Comparison of ENCODE assay signal across 30 mouse cellular contexts in genomic region chr19:37685281-37685680, GRCm38 (mm10). TPM values are rescaled to one million over a fixed set of nuclear protein-coding genes. Genes with fewer than 3 reads are reported as not detected.
DNase-seq lines count a peak whose midpoint lies in the region; ATAC-seq and TF ChIP-seq lines count a peak whose summit lies in the region.
"Had no signal": no experiment of that assay in that cellular context is flagged by ENCODE, and none has a peak within 500 bp of the region (broad histone marks: within the 10 kb centered on the region; RNA-seq: fewer than 3 reads in every experiment).

TSS of gene Cyp26c1 (plus strand) at chr19:37685581.

- no peak for TF ChIP-seq CTCF in E14TG2a.4 (conservative IDR thresholded peaks at IDR 0.05; ENCODE audit: low read length)

- ATAC-seq in hindbrain, embryonic 11.5 days (ENCODE audit: low FRiP score) = no peak
- ATAC-seq in hindbrain, embryonic 14.5 days (ENCODE audit: low FRiP score) = no peak
- no peak for ATAC-seq in embryonic facial prominence, embryonic 15.5 days (ENCODE audit: insufficient number of reproducible peaks, low FRiP score, low TSS enrichment, low read depth)
- ATAC-seq: liver, embryonic 12.5 days; midbrain, embryonic 13.5 days had no signal

- H3K27ac ChIP-seq in hindbrain, embryonic 11.5 days (ENCODE audit: low read depth, low read length) = no peak within 1 kb of the TSS
- H3K27ac ChIP-seq in hindbrain, embryonic 14.5 days = no peak within 1 kb of the TSS
- H3K27ac ChIP-seq in embryonic facial prominence, embryonic 15.5 days (replicated peaks) = no peak within 1 kb of the TSS
- H3K27ac ChIP-seq: forebrain, embryonic 12.5 days; left cerebral cortex, adult 2 months; liver, embryonic 12.5 days; midbrain, embryonic 13.5 days had no signal

- 4% methylated on average over 6 of the region's 6 CpGs for WGBS in hindbrain, embryonic 11.5 days
- 6% methylated on average over 6 of the region's 6 CpGs for WGBS in hindbrain, embryonic 14.5 days
- WGBS in embryonic facial prominence, embryonic 15.5 days = 15% methylated on average over 6 of the region's 6 CpGs

- peaks cover 2% of the 10 kb centered on the region; the same call in 1 of the 2 replicates for H3K4me1 ChIP-seq in hindbrain, embryonic 11.5 days (replicated peaks; ENCODE audit: control insufficient read depth, insufficient read depth, low read length)
- H3K4me1 ChIP-seq in hindbrain, embryonic 14.5 days (replicated peaks; ENCODE audit: control insufficient read depth, insufficient read depth, low read length) = 0 out of 2 replicates have a peak, but pooled peaks cover 5% of the 10 kb centered on the region
- H3K4me1 ChIP-seq in E14TG2a.4 (replicated peaks; ENCODE audit: low read depth, low read length) = peaks cover 48% of the 10 kb centered on the region
- peaks cover 23% of the 10 kb centered on the region for H3K4me1 ChIP-seq in embryonic facial prominence, embryonic 15.5 days
- H3K4me1 ChIP-seq: liver, embryonic 12.5 days had no signal

- peak within 1 kb of the TSS; percentile 14; the same call in 1 of the 2 replicates for H3K4me3 ChIP-seq in hindbrain, embryonic 11.5 days (ENCODE audit: low read depth, low read length)
- no peak within 1 kb of the TSS for H3K4me3 ChIP-seq in hindbrain, embryonic 14.5 days (replicated peaks; ENCODE audit: low read length)
- H3K4me3 ChIP-seq in E14TG2a.4 (replicated peaks; ENCODE audit: low read length) = peak within 1 kb of the TSS; percentile 63
- H3K4me3 ChIP-seq in embryonic facial prominence, embryonic 15.5 days (replicated peaks) = no peak within 1 kb of the TSS
- H3K4me3 ChIP-seq: erythroblast, embryonic 14.5 days; forebrain, embryonic 12.5 days; left cerebral cortex, adult 2 months; liver, embryonic 12.5 days; megakaryocyte, embryonic 14.5 days; midbrain, embryonic 13.5 days had no signal

- H3K9ac ChIP-seq in hindbrain, embryonic 11.5 days (ENCODE audit: low read depth, low read length) = no peak within 1 kb of the TSS
- no peak within 1 kb of the TSS for H3K9ac ChIP-seq in hindbrain, embryonic 14.5 days
- no peak within 1 kb of the TSS for H3K9ac ChIP-seq in embryonic facial prominence, embryonic 15.5 days
- H3K9ac ChIP-seq: forebrain, embryonic 12.5 days; liver, embryonic 12.5 days; midbrain, embryonic 13.5 days had no signal

- H3K27me3 ChIP-seq in hindbrain, embryonic 11.5 days (ENCODE audit: control insufficient read depth, insufficient read depth, low read length) = peaks cover 74% of the 10 kb centered on the region
- H3K27me3 ChIP-seq in hindbrain, embryonic 14.5 days (ENCODE audit: control insufficient read depth, insufficient read depth, low read length) = peaks cover 99% of the 10 kb centered on the region
- H3K27me3 ChIP-seq in E14TG2a.4 (ENCODE audit: insufficient read depth, low read length) = peaks cover 76% of the 10 kb centered on the region
- H3K27me3 ChIP-seq in embryonic facial prominence, embryonic 15.5 days = peaks cover 82% of the 10 kb centered on the region
- H3K27me3 ChIP-seq: megakaryocyte, embryonic 14.5 days had no signal

- no peak within 1 kb of the TSS for H3K4me2 ChIP-seq in hindbrain, embryonic 11.5 days (replicated peaks; ENCODE audit: low read depth, low read length)
- no peak within 1 kb of the TSS for H3K4me2 ChIP-seq in hindbrain, embryonic 14.5 days (replicated peaks)
- H3K4me2 ChIP-seq in embryonic facial prominence, embryonic 15.5 days (replicated peaks) = 0 out of 2 replicates have a peak within 1 kb of the TSS, but pooled peaks have one; percentile 3
- H3K4me2 ChIP-seq: forebrain, embryonic 12.5 days; midbrain, embryonic 13.5 days had no signal

- no peaks in the 10 kb centered on the region for H3K9me3 ChIP-seq in hindbrain, embryonic 11.5 days (ENCODE audit: control insufficient read depth, low read length)
- H3K9me3 ChIP-seq in hindbrain, embryonic 14.5 days (ENCODE audit: control insufficient read depth, low read length) = no peaks in the 10 kb centered on the region
- H3K9me3 ChIP-seq in E14TG2a.4 (ENCODE audit: low read length) = no peaks in the 10 kb centered on the region
- H3K9me3 ChIP-seq in embryonic facial prominence, embryonic 15.5 days (replicated peaks) = no peaks in the 10 kb centered on the region
- H3K9me3 ChIP-seq: forebrain, embryonic 12.5 days; liver, embryonic 12.5 days; megakaryocyte, embryonic 14.5 days; midbrain, embryonic 13.5 days had no signal

- no peaks in the 10 kb centered on the region for H3K36me3 ChIP-seq in hindbrain, embryonic 11.5 days (ENCODE audit: control insufficient read depth, insufficient read depth, low read length)
- H3K36me3 ChIP-seq in hindbrain, embryonic 14.5 days (replicated peaks; ENCODE audit: control insufficient read depth, insufficient read depth) = no peaks in the 10 kb centered on the region
- H3K36me3 ChIP-seq in E14TG2a.4 (ENCODE audit: insufficient read depth, low read length) = no peaks in the 10 kb centered on the region
- no peaks in the 10 kb centered on the region for H3K36me3 ChIP-seq in embryonic facial prominence, embryonic 15.5 days
- H3K36me3 ChIP-seq: forebrain, embryonic 12.5 days; midbrain, embryonic 13.5 days had no signal

- peak; percentile 28 for DNase-seq in embryo, embryonic 10.5 days (ENCODE audit: low spot score)
- no peak for DNase-seq in embryo, embryonic 10 days (ENCODE audit: low spot score)
- DNase-seq in hindbrain, embryonic 11.5 days (ENCODE audit: low spot score) = peak; percentile 34
- no peak for DNase-seq in hindbrain, embryonic 14.5 days (ENCODE audit: low spot score)
- no peak for DNase-seq in layer of hippocampus, adult 11-12 months (ENCODE audit: low spot score)
- no peak for DNase-seq in layer of hippocampus, adult 18-20 months (ENCODE audit: low spot score in 2 of 2)
- DNase-seq: adrenal gland, postnatal 14 days; cerebellum, adult 2 months; cerebellum, postnatal 25 days; kidney, adult 8-10 months; kidney, postnatal 36 days; lung, adult 2 months; lung, postnatal 36 days; right cerebral cortex, postnatal 25 days; spleen, adult 18-20 months; thymus, postnatal 25 days had no signal

RNA-seq across cellular contexts. Expression of gene Cyp26c1, which starts in this region (rescaled TPM):
- 3.4 and 6.1 TPM in 2 replicates for polyA plus RNA-seq in hindbrain, embryonic 11.5 days (2014; fragmentation: Nextera tagmentation; extraction: Ambion mirVana)
- polyA plus RNA-seq in hindbrain, embryonic 14.5 days (2014; fragmentation: Nextera tagmentation; extraction: Ambion mirVana) = 0.12 TPM in 1 of 2 replicates, not detected in the other
- 1.2 and 2.0 TPM in 2 replicates for polyA plus RNA-seq in embryonic facial prominence, embryonic 15.5 days (2015; fragmentation: Nextera tagmentation; extraction: Ambion mirVana)
- not detected for total RNA-seq in layer of hippocampus, adult 18-20 months (2021)
- total RNA-seq: adrenal gland, postnatal 14 days; heart, postnatal 25 days; left cerebral cortex, postnatal 36 days; monocyte, adult 5-6 weeks had no signal
- polyA plus RNA-seq: cerebellum, adult 2 months; erythroblast, embryonic 14.5 days; forebrain, embryonic 12.5 days; intestine, embryonic 14.5 days; liver, embryonic 12.5 days; midbrain, embryonic 13.5 days; neural tube, embryonic 11.5 days; stomach, embryonic 14.5 days had no signal

Comparison
In these comparisons a context has a peak if more than half of its experiments do, and no peak if none do; other contexts are left out.
1. DNase-seq: peak in embryo, embryonic 10.5 days (single experiment) and hindbrain, embryonic 11.5 days (single experiment); none in embryo, embryonic 10 days (single experiment), hindbrain, embryonic 14.5 days (single experiment), layer of hippocampus, adult 11-12 months (single experiment) and layer of hippocampus, adult 18-20 months (0 of 2).
2. H3K4me3 ChIP-seq: peak in hindbrain, embryonic 11.5 days (single experiment) and E14TG2a.4 (single experiment); none in hindbrain, embryonic 14.5 days (single experiment) and embryonic facial prominence, embryonic 15.5 days (single experiment).